Mouse (Mus musculus) liver, embryonic 16.5 days (tissue): ENCODE measurements at regions not wholly inside any gene's neighbourhood (a gene's known extent, or its start where the extent isn't known, plus 50 kb on each side); places are given as distances from the start of the nearest gene placed in this dataset.

Experiments used
- ATAC-seq: fragments of 200-750 bp; cut with Nextera tagmentation; 2 replicates; pipeline ENCODE4 v1.8.0; 2017; ENCODE audit warnings: low read depth, mild to moderate bottlenecking, moderate number of reproducible peaks, moderate library complexity
- H3K27ac ChIP-seq: fragments of 300-500 bp; sonication (generic); 2 replicates; pipeline ENCODE4 v1.5.1; 2014; ENCODE audit warnings: mild to moderate bottlenecking, low read length
- H3K27me3 ChIP-seq: fragments of 300-500 bp; sonication (generic); 2 replicates; pipeline ENCODE4 v1.6.1; 2014; ENCODE audit warnings: low read depth, low read length, mixed read lengths; ENCODE audit not compliant: control insufficient read depth, insufficient read depth
- H3K36me3 ChIP-seq: fragments of 300-500 bp; sonication (generic); 2 replicates; pipeline ENCODE4 v1.6.1; 2014; ENCODE audit warnings: mild to moderate bottlenecking; ENCODE audit not compliant: control insufficient read depth, insufficient read depth
- H3K4me1 ChIP-seq: fragments of 300-500 bp; sonication (generic); 2 replicates; pipeline ENCODE4 v1.6.1; 2014; ENCODE audit warnings: low read depth, low read length, mixed read lengths; ENCODE audit not compliant: control insufficient read depth
- H3K4me2 ChIP-seq: fragments of 300-500 bp; sonication (generic); 2 replicates; pipeline ENCODE4 v1.6.1; 2014; ENCODE audit warnings: low read depth, low read length, mixed read lengths
- H3K4me3 ChIP-seq: fragments of 300-500 bp; sonication (generic); 2 replicates; pipeline ENCODE4 v1.5.1; 2014; ENCODE audit warnings: low read depth, mild to moderate bottlenecking, low read length
- H3K9ac ChIP-seq: fragments of 300-500 bp; sonication (generic); 2 replicates; pipeline ENCODE4 v1.6.1; 2014; ENCODE audit warnings: low read depth, low read length
- H3K9me3 ChIP-seq: fragments of 300-500 bp; sonication (generic); replicated peaks from 2 replicates; pipeline ENCODE4 v1.6.1; 2016; ENCODE audit warnings: low read length; ENCODE audit not compliant: control insufficient read depth
- WGBS: fragments of 180-500 bp; shearing (Covaris S2); extraction: QIAGEN DNeasy Blood & Tissue Kit; methylation state at CpG from one replicate; pipeline ENCODE4 v1.1.7; 2014; ENCODE audit not compliant: insufficient replicate concordance; 5-methylcytosine and 5-hydroxymethylcytosine counted together

GRCm38 (mm10) chr12:96615850-96616249, 923.8 kb downstream of the Flrt2 start:
- Histone ChIP-seq H3K27me3 (no peaks in the 10 kb centered on the region), H3K36me3 (no peaks in the 10 kb centered on the region), H3K4me3 (no peak overlapping the region), H3K27ac (no peak overlapping the region), H3K9ac (no peak overlapping the region), H3K4me1 (no peaks in the 10 kb centered on the region), H3K9me3 (no peaks in the 10 kb centered on the region), H3K4me2 (no peak overlapping the region)
- no peak for ATAC-seq
- 41% methylated on average over 4 of the region's 4 CpGs for WGBS

DNA sequence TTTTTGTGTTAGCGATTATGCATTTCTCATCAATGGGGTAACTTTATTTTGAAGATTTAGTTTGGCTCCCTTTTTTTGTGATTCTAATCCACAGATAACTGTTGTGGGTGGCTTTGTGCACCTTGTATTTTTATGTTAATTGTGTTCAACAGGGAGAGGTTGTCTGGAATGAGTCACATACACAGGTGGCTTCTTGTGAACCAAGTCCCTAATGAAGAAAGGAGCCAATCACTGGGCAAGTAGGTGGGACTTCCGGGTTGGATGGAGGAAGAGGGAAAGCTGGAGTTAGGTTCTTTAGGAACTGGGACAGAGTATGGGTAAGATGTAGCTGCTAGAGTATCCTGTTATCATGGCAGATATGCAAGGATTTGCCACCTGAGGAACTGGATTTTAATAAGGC, 925.2 kb downstream of the Flrt2 start:
- Histone ChIP-seq H3K4me1 (no peaks in the 10 kb centered on the region), H3K4me2 (no peak overlapping the region), H3K9me3 (no peaks in the 10 kb centered on the region), H3K36me3 (no peaks in the 10 kb centered on the region), H3K27me3 (no peaks in the 10 kb centered on the region), H3K9ac (no peak overlapping the region), H3K4me3 (no peak overlapping the region), H3K27ac (no peak overlapping the region)
- no peak for ATAC-seq
- 65% methylated on average over 2 of the region's 2 CpGs for WGBS
